Mouse (Mus musculus): Measurements from ENCODE around the gene Cpsf3. TPM values are rescaled to one million over a fixed set of nuclear protein-coding genes. Genes with fewer than 3 reads are reported as not detected.

The Cpsf3 gene
- polyA plus RNA-seq, 1 experiment, result 50.5 TPM

DNA sequence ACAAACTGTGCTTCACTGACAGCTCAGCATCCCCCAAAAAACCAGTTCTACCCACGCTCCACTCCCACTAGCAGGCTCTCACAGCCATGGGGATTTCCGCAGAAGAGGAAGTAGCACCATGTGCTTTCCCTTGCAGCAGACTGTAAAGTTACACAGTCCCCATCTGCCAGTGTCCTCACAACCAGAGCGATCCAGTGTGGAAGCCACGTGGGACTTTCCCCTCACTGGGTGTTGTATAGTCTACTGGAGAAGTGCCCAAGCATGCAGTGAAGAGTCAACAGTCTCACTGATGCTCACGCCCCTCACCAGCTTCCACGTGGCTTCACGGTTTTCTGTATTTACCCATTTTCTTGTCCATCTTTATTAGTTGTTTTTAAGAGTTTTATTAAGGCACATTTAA, 50.7 kb downstream of the Cpsf3 start:
- H3K4me3 ChIP-seq, result no peak overlapping the region
- no peak for TF ChIP-seq TCF3 (IDR thresholded peaks at IDR 0.05; ENCODE audit: insufficient read length, low read depth)
- H3K27me3 ChIP-seq (ENCODE audit: control insufficient read depth, insufficient read depth, insufficient read length), result no peaks in the 10 kb centered on the region
- no peaks in the 10 kb centered on the region for H3K79me2 ChIP-seq (ENCODE audit: control insufficient read depth, insufficient read depth)
- H3ac ChIP-seq (ENCODE audit: control insufficient read depth, insufficient read length), result no peak overlapping the region
- H3K4me2 ChIP-seq (ENCODE audit: low read depth), result no peak overlapping the region
- peaks cover 19% of the 10 kb centered on the region for H3K36me3 ChIP-seq (ENCODE audit: control insufficient read depth, insufficient read depth)

DNA sequence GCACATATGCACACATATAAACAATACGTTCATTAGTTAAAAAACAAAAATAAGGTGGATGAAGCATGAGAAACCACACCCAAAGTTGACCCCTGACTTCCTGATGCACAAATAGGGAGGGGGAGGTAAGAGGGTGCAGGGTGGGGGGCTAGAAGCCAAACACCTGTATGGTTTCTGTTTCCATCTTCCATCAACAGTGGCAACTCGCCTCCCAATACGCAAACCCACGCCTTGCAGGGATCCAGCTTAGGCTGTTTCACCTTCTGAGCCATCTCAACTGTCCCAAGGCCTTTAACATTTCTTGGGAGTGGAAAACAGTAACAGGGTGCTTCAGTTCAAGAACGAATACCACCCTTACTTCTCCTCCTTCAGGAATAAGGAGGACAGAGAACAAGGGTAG, 52.0 kb downstream of the Cpsf3 start:
- H3K27me3 ChIP-seq (ENCODE audit: control insufficient read depth, insufficient read depth, insufficient read length), result no peaks in the 10 kb centered on the region
- H3K36me3 ChIP-seq (ENCODE audit: control insufficient read depth, insufficient read depth), result peaks cover 16% of the 10 kb centered on the region
- no peaks in the 10 kb centered on the region for H3K79me2 ChIP-seq (ENCODE audit: control insufficient read depth, insufficient read depth)
- H3K4me3 ChIP-seq, result no peak overlapping the region
- H3K4me2 ChIP-seq (ENCODE audit: low read depth), result no peak overlapping the region
- TF ChIP-seq MYOG (IDR thresholded peaks at IDR 0.05; ENCODE audit: control insufficient read depth in 1 of 3, insufficient read depth in 1 of 3, insufficient read length in 2 of 3, low read depth in 2 of 3) (no peak), REST (IDR thresholded peaks at IDR 0.05; ENCODE audit: insufficient read depth, insufficient read length) (no peak), POLR2A (IDR thresholded peaks at IDR 0.05; ENCODE audit: insufficient read length, low read depth) (no peak), POLR2AphosphoS2 (IDR thresholded peaks at IDR 0.05; ENCODE audit: insufficient read length, low read depth) (no peak), MAX (IDR thresholded peaks at IDR 0.05; ENCODE audit: low read depth) (no peak), CEBPB (IDR thresholded peaks at IDR 0.05; ENCODE audit: insufficient read depth, poor library complexity, severe bottlenecking) (no peak), TCF12 (IDR thresholded peaks at IDR 0.05; ENCODE audit: insufficient read depth, poor library complexity, severe bottlenecking) (no peak), TCF3 (IDR thresholded peaks at IDR 0.05; ENCODE audit: insufficient read length, low read depth) (no peak), USF1 (IDR thresholded peaks at IDR 0.05; ENCODE audit: low read depth) (no peak), E2F4 (IDR thresholded peaks at IDR 0.05; ENCODE audit: insufficient read depth) (no peak), SRF (IDR thresholded peaks at IDR 0.05; ENCODE audit: control insufficient read depth, insufficient read length, low read depth) (no peak), MYOD1 (IDR thresholded peaks at IDR 0.05; ENCODE audit: control insufficient read depth in 1 of 3, insufficient read length in 2 of 3, low read depth in 2 of 3) (no peak)
- no peak overlapping the region for H3ac ChIP-seq (ENCODE audit: control insufficient read depth, insufficient read length)

DNA sequence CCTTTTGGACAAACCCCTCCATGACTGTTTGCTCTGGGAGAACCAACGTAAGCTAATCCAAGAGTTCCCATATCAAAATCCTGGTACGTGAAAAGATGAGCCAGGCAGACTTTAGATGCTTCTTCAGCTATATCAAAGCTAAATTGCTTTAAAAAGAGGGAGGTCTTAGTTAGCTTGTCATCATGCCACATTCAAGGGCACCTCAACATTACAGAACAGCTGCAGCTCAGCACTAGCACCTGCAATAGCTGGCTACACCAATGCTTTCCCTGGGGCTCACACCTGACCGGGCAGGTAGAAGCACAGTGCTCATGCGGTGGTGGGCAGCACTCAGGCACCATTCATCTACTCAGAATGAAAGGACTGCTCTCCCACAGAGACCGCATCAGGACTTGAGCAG, 55.5 kb downstream of the Cpsf3 start:
- no peak overlapping the region for H3K4me3 ChIP-seq
- H3K36me3 ChIP-seq (ENCODE audit: control insufficient read depth, insufficient read depth), result peaks cover 22% of the 10 kb centered on the region
- H3K79me2 ChIP-seq (ENCODE audit: control insufficient read depth, insufficient read depth), result no peaks in the 10 kb centered on the region
- no peaks in the 10 kb centered on the region for H3K27me3 ChIP-seq (ENCODE audit: control insufficient read depth, insufficient read depth, insufficient read length)
- TF ChIP-seq MYOD1 (IDR thresholded peaks at IDR 0.05; ENCODE audit: control insufficient read depth in 1 of 3, insufficient read length in 2 of 3, low read depth in 2 of 3), result no peak
- no peak for TF ChIP-seq MYOG (IDR thresholded peaks at IDR 0.05; ENCODE audit: control insufficient read depth in 1 of 3, insufficient read depth in 1 of 3, insufficient read length in 2 of 3, low read depth in 2 of 3)
- TF ChIP-seq TCF12 (IDR thresholded peaks at IDR 0.05; ENCODE audit: insufficient read depth, poor library complexity, severe bottlenecking), result no peak
- no peak for TF ChIP-seq E2F4 (IDR thresholded peaks at IDR 0.05; ENCODE audit: insufficient read depth)
- no peak for TF ChIP-seq POLR2A (IDR thresholded peaks at IDR 0.05; ENCODE audit: insufficient read length, low read depth)
- TF ChIP-seq TCF3 (IDR thresholded peaks at IDR 0.05; ENCODE audit: insufficient read length, low read depth), result no peak
- TF ChIP-seq REST (IDR thresholded peaks at IDR 0.05; ENCODE audit: insufficient read depth, insufficient read length), result no peak
- TF ChIP-seq POLR2AphosphoS2 (IDR thresholded peaks at IDR 0.05; ENCODE audit: insufficient read length, low read depth), result no peak
- no peak overlapping the region for H3ac ChIP-seq (ENCODE audit: control insufficient read depth, insufficient read length)
- H3K4me2 ChIP-seq (ENCODE audit: low read depth), result no peak overlapping the region

DNA sequence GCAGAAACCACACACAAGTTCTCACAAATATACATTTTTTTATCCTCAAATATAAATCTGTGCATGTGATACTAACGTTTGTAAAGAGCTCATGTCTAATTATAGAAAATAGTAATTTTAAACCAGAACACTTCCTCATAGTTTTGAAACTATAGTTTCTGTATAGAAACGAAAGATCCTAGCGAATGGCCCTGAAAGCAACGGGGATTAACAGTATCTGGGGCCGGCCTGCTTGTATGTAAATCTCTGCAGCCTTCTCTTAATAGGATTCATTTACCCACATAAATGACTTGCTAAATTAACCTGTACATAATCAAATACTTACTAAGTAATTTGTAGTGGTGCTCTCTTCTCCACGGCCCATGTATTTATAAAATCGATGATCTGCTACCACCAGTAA, 61.8 kb downstream of the Cpsf3 start:
- Histone ChIP-seq H3K79me2 (ENCODE audit: control insufficient read depth, insufficient read depth) (no peaks in the 10 kb centered on the region), H3K4me3 (no peak overlapping the region), H3K4me2 (ENCODE audit: low read depth) (no peak overlapping the region), H3K36me3 (ENCODE audit: control insufficient read depth, insufficient read depth) (peaks cover 46% of the 10 kb centered on the region), H3K27me3 (ENCODE audit: control insufficient read depth, insufficient read depth, insufficient read length) (no peaks in the 10 kb centered on the region), H3ac (ENCODE audit: control insufficient read depth, insufficient read length) (no peak overlapping the region)
- TF ChIP-seq TCF12 (IDR thresholded peaks at IDR 0.05; ENCODE audit: insufficient read depth, poor library complexity, severe bottlenecking), result no peak
- TF ChIP-seq MAX (IDR thresholded peaks at IDR 0.05; ENCODE audit: low read depth), result no peak
- TF ChIP-seq POLR2A (IDR thresholded peaks at IDR 0.05; ENCODE audit: insufficient read length, low read depth), result no peak
- TF ChIP-seq USF1 (IDR thresholded peaks at IDR 0.05; ENCODE audit: low read depth), result no peak
- TF ChIP-seq CEBPB (IDR thresholded peaks at IDR 0.05; ENCODE audit: insufficient read depth, poor library complexity, severe bottlenecking), result no peak
- TF ChIP-seq MYOG (IDR thresholded peaks at IDR 0.05; ENCODE audit: control insufficient read depth in 1 of 3, insufficient read depth in 1 of 3, insufficient read length in 2 of 3, low read depth in 2 of 3), result no peak
- no peak for TF ChIP-seq MYOD1 (IDR thresholded peaks at IDR 0.05; ENCODE audit: control insufficient read depth in 1 of 3, insufficient read length in 2 of 3, low read depth in 2 of 3)
- no peak for TF ChIP-seq REST (IDR thresholded peaks at IDR 0.05; ENCODE audit: insufficient read depth, insufficient read length)
- no peak for TF ChIP-seq TCF3 (IDR thresholded peaks at IDR 0.05; ENCODE audit: insufficient read length, low read depth)
- TF ChIP-seq E2F4 (IDR thresholded peaks at IDR 0.05; ENCODE audit: insufficient read depth), result no peak
- no peak for TF ChIP-seq POLR2AphosphoS2 (IDR thresholded peaks at IDR 0.05; ENCODE audit: insufficient read length, low read depth)
- no peak for TF ChIP-seq SRF (IDR thresholded peaks at IDR 0.05; ENCODE audit: control insufficient read depth, insufficient read length, low read depth)

DNA sequence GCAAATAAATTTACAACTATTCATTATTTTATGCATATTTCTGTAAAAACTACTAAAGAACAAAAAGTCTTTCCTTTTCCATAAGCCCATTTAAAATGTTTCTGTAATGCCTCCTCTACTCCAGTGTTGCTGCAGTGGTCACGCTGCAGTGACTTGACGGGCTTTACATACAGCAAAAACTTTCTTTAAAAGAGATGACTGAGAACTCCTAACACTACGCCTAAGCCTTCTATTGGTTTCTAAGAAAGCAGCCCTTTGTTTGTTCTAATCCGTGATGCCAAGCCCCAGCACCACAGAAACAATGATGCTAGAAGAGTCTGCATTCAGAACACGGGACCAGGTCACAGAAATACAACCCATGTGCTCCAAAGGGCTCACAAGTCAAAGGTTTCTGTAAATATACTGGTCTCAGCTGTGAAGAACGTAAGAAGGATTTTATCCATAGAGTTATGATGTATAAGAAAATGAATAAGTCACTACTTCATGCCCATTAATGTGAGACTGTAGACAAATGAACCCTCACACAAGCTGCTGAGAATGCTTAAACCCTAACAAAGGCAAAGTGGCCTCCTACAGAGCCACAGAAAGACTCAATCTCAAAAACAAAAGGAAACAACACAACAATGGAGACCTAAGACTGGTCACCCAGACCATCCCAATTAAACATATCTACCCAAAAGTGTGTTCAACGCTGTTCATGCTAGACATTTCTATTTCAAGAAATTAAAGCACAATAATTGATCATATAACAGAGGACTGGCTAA, 65.1 kb downstream of the Cpsf3 start:
- H3K27me3 ChIP-seq (ENCODE audit: control insufficient read depth, insufficient read depth, insufficient read length), result no peaks in the 10 kb centered on the region
- H3K4me2 ChIP-seq (ENCODE audit: low read depth), result no peak overlapping the region
- H3ac ChIP-seq (ENCODE audit: control insufficient read depth, insufficient read length), result no peak overlapping the region
- H3K36me3 ChIP-seq (ENCODE audit: control insufficient read depth, insufficient read depth), result peaks cover 33% of the 10 kb centered on the region
- H3K4me3 ChIP-seq, result no peak overlapping the region
- TF ChIP-seq POLR2A (IDR thresholded peaks at IDR 0.05; ENCODE audit: insufficient read length, low read depth), result no peak
- TF ChIP-seq POLR2AphosphoS2 (IDR thresholded peaks at IDR 0.05; ENCODE audit: insufficient read length, low read depth), result no peak
- TF ChIP-seq REST (IDR thresholded peaks at IDR 0.05; ENCODE audit: insufficient read depth, insufficient read length), result no peak
- TF ChIP-seq MAX (IDR thresholded peaks at IDR 0.05; ENCODE audit: low read depth), result no peak
- TF ChIP-seq SRF (IDR thresholded peaks at IDR 0.05; ENCODE audit: control insufficient read depth, insufficient read length, low read depth), result no peak
- TF ChIP-seq MYOG (IDR thresholded peaks at IDR 0.05; ENCODE audit: control insufficient read depth in 1 of 3, insufficient read depth in 1 of 3, insufficient read length in 2 of 3, low read depth in 2 of 3), result no peak
- TF ChIP-seq MYOD1 (IDR thresholded peaks at IDR 0.05; ENCODE audit: control insufficient read depth in 1 of 3, insufficient read length in 2 of 3, low read depth in 2 of 3), result no peak
- no peak for TF ChIP-seq CEBPB (IDR thresholded peaks at IDR 0.05; ENCODE audit: insufficient read depth, poor library complexity, severe bottlenecking)
- no peak for TF ChIP-seq TCF3 (IDR thresholded peaks at IDR 0.05; ENCODE audit: insufficient read length, low read depth)
- TF ChIP-seq TCF12 (IDR thresholded peaks at IDR 0.05; ENCODE audit: insufficient read depth, poor library complexity, severe bottlenecking), result no peak
- TF ChIP-seq E2F4 (IDR thresholded peaks at IDR 0.05; ENCODE audit: insufficient read depth), result no peak
- no peak for TF ChIP-seq USF1 (IDR thresholded peaks at IDR 0.05; ENCODE audit: low read depth)
- no peaks in the 10 kb centered on the region for H3K79me2 ChIP-seq (ENCODE audit: control insufficient read depth, insufficient read depth)

All from myocyte (in vitro differentiated cells).